Mouse (Mus musculus) liver, adult (tissue): ENCODE data around the gene Dyrk3.
A peak's percentile ranks its signal among the peaks of the same experiment; 100 is the strongest.

Experiments used
- GATA4 ChIP-seq: IDR thresholded peaks from 2 replicates; pipeline ENCODE4 v1.6.1; 2014; ENCODE audit warnings: mild to moderate bottlenecking, low read length; ENCODE audit not compliant: insufficient replicate concordance

Gene Dyrk3

GRCm38 (mm10) chr1:131134942-131135522, 3.1 kb downstream of the Dyrk3 start:
- TF ChIP-seq GATA4 = no peak

GRCm38 (mm10) chr1:131134231-131134630, 3.9 kb downstream of the Dyrk3 start:
- no peak for TF ChIP-seq GATA4

- TF ChIP-seq GATA4 = peak; percentile 97
These were observed 12.0 kb downstream of the Dyrk3 start for GRCm38 (mm10) chr1:131125987-131126744.

- no peak for TF ChIP-seq GATA4
These were observed 14.4 kb downstream of the Dyrk3 start for GRCm38 (mm10) chr1:131123522-131124265.

GRCm38 (mm10) chr1:131121987-131122386, 16.2 kb downstream of the Dyrk3 start:
- no peak for TF ChIP-seq GATA4

- TF ChIP-seq GATA4 = no peak
These were observed 19.1 kb downstream of the Dyrk3 start for GRCm38 (mm10) chr1:131119026-131119425.

GRCm38 (mm10) chr1:131118530-131118929, 19.6 kb downstream of the Dyrk3 start:
- no peak for TF ChIP-seq GATA4

- no peak for TF ChIP-seq GATA4
These were observed 21.6 kb downstream of the Dyrk3 start for GRCm38 (mm10) chr1:131116430-131117011.

GRCm38 (mm10) chr1:131115932-131116331, 22.2 kb downstream of the Dyrk3 start:
- no peak for TF ChIP-seq GATA4

- no peak for TF ChIP-seq GATA4
These were observed 25.6 kb downstream of the Dyrk3 start for GRCm38 (mm10) chr1:131112576-131112975.

- no peak for TF ChIP-seq GATA4
These were observed 27.5 kb downstream of the Dyrk3 start for GRCm38 (mm10) chr1:131110525-131111106.

- no peak for TF ChIP-seq GATA4
These were observed 30.4 kb downstream of the Dyrk3 start for GRCm38 (mm10) chr1:131107575-131108308.

GRCm38 (mm10) chr1:131103776-131104424, 34.2 kb downstream of the Dyrk3 start:
- TF ChIP-seq GATA4 = no peak

- no peak for TF ChIP-seq GATA4
These were observed 37.3 kb downstream of the Dyrk3 start for GRCm38 (mm10) chr1:131100808-131101207.

- TF ChIP-seq GATA4 = no peak
These were observed 40.4 kb downstream of the Dyrk3 start, which contains the start of gene Mapkapk2 for GRCm38 (mm10) chr1:131097700-131098094. Mapkapk2 (minus strand) TSS chr1:131097826.
